Mouse (Mus musculus) stomach, embryonic 14.5 days (tissue): ENCODE measurements around the gene Gm813. TPM values are rescaled to one million over a fixed set of nuclear protein-coding genes. Genes with fewer than 3 reads are reported as not detected.

ENCODE experiments used
- ATAC-seq: fragments of 200-750 bp; cut with Nextera tagmentation; 2 replicates; pipeline ENCODE4 v1.8.0; 2017; ENCODE audit warnings: low read depth, moderate TSS enrichment; ENCODE audit not compliant: insufficient number of reproducible peaks, insufficient read depth, low FRiP score
- H3K27ac ChIP-seq: fragments of 300-500 bp; sonication (generic); 2 replicates; pipeline ENCODE4 v1.5.1; 2014; ENCODE audit warnings: mild to moderate bottlenecking, low read length, moderate library complexity, mixed read lengths
- H3K27me3 ChIP-seq: fragments of 300-500 bp; sonication (generic); 2 replicates; pipeline ENCODE4 v1.6.1; 2014; ENCODE audit warnings: low read length, control low read depth, mixed read lengths; ENCODE audit not compliant: control insufficient read depth, insufficient read depth
- H3K36me3 ChIP-seq: fragments of 300-500 bp; sonication (generic); 2 replicates; pipeline ENCODE4 v1.6.1; 2014; ENCODE audit warnings: mild to moderate bottlenecking, control low read depth, low read length, moderate library complexity, mixed read lengths; ENCODE audit not compliant: control insufficient read depth, insufficient read depth
- H3K4me1 ChIP-seq: fragments of 300-500 bp; sonication (generic); 2 replicates; pipeline ENCODE4 v1.6.1; 2014; ENCODE audit warnings: low read length, control low read depth, mixed read lengths; ENCODE audit not compliant: control insufficient read depth, insufficient read depth
- H3K4me2 ChIP-seq: fragments of 300-500 bp; sonication (generic); replicated peaks from 2 replicates; pipeline ENCODE4 v1.6.1; 2014; ENCODE audit warnings: low read depth, low read length, control low read depth
- H3K4me3 ChIP-seq: fragments of 300-500 bp; sonication (generic); 2 replicates; pipeline ENCODE4 v1.5.1; 2014; ENCODE audit warnings: low read depth, low read length, control low read depth
- H3K9ac ChIP-seq: fragments of 300-500 bp; sonication (generic); replicated peaks from 2 replicates; pipeline ENCODE4 v1.6.1; 2014; ENCODE audit warnings: low read depth, mild to moderate bottlenecking, control low read depth, low read length, moderate library complexity, mixed read lengths
- H3K9me3 ChIP-seq: fragments of 300-500 bp; sonication (generic); 2 replicates; pipeline ENCODE4 v1.6.1; 2016; ENCODE audit warnings: low read depth, low read length, control low read depth; ENCODE audit not compliant: control insufficient read depth
- WGBS: fragments of 180-500 bp; shearing (Covaris S2); extraction: QIAGEN DNeasy Blood & Tissue Kit; methylation state at CpG from one replicate; pipeline ENCODE4 v1.1.7; 2014; 5-methylcytosine and 5-hydroxymethylcytosine counted together
- polyA plus RNA-seq: library from polyadenylated mRNA; unstranded; fragments of >200 nt; fragmentation: Nextera tagmentation; extraction: Ambion mirVana; gene quantifications from 2 replicates; pipeline ENCODE4 v1.2.1, GENCODE M21; 2014

Gene Gm813
- polyA plus RNA-seq, 1 experiment from 2014 or later: not detected

DNA sequence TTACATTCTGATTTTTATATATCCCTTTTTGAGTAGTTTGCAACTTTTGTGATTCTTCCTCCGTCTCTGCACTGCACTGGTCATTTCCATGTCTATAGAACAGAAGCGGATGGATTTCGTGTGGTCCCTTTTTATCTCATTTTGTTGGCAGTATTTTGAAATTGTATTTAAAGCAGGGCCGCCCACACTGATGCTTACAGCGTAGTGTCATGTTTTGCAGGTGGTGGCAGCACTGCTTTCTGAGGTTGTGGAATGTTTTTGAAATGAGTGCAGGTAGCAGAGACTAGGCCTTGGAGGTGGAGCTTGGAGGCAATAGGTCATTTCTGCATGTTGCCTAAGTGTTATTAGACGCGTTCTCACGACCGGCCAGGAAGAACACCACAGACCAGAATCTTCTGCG lies 33.2 kb upstream of the Gm813 start:
- 95% methylated on average over 10 of the region's 10 CpGs for WGBS
- H3K4me3 ChIP-seq: no peak overlapping the region
- H3K9ac ChIP-seq: no peak overlapping the region
- no peak overlapping the region for H3K27ac ChIP-seq
- no peak overlapping the region for H3K4me2 ChIP-seq
- H3K4me1 ChIP-seq: no peaks in the 10 kb centered on the region
- H3K9me3 ChIP-seq: no peaks in the 10 kb centered on the region
- no peak for ATAC-seq
- no peaks in the 10 kb centered on the region for H3K36me3 ChIP-seq
- H3K27me3 ChIP-seq: no peaks in the 10 kb centered on the region

DNA sequence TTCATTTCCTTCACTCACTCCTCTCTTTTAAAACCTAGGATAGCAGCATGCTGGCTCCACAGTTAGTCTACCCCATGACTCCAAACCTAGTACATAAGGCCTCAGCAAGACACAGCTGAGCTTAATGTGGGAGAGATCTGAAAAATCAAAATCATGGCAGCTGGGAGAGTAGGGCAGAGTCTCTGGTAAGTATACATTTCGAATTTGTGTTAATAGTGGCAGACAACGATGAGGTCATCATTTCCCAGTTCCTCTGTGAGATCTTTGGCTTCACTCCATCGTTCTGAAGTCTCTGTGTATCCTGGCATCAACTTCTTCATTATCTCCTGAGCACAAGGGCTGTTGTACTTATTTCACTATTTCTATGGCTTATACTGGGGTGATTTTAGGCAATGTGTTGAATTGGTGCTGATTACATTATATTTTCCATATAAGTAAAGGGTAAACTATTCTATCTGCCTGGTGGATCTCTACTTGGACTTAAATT lies 22.0 kb upstream of the Gm813 start, which contains the start of gene E330017A01Rik:
TSS of gene E330017A01Rik (minus strand) at position 51 of the 487 bp plus-strand sequence.
- Histone ChIP-seq H3K36me3 (no peaks in the 10 kb centered on the region), H3K27ac (no peak within 1 kb of the TSS), H3K9me3 (no peaks in the 10 kb centered on the region), H3K9ac (no peak within 1 kb of the TSS), H3K4me3 (no peak within 1 kb of the TSS), H3K4me1 (no peaks in the 10 kb centered on the region), H3K27me3 (no peaks in the 10 kb centered on the region), H3K4me2 (no peak within 1 kb of the TSS)
- 73% methylated on average over 3 of the region's 3 CpGs for WGBS
- ATAC-seq: no peak

DNA sequence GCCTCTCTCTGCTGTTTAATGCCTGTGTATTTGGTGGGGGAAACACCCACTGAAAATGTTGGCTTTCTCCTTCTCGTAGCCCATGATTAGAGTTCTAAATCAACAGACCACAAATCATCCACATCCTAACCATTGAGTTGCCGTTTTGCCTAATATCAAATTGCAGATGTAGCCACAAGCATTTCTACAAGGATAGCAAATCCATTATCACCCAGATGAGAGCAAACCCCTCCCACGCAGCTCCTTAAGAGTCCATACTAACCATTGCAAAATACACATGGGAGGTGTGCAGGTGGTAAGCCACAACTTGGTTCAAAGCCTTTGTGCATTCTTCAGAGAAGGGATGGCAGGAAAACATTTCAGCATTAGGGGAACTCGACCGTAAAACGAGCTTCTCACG lies 21.2 kb upstream of the Gm813 start:
- Histone ChIP-seq H3K36me3 (no peaks in the 10 kb centered on the region), H3K4me3 (no peak overlapping the region), H3K9ac (no peak overlapping the region), H3K4me1 (no peaks in the 10 kb centered on the region), H3K27me3 (no peaks in the 10 kb centered on the region), H3K9me3 (no peaks in the 10 kb centered on the region), H3K4me2 (no peak overlapping the region), H3K27ac (no peak overlapping the region)
- whole genome bisulfite sequencing: 78% methylated on average over 7 of the region's 7 CpGs
- no peak for ATAC-seq

DNA sequence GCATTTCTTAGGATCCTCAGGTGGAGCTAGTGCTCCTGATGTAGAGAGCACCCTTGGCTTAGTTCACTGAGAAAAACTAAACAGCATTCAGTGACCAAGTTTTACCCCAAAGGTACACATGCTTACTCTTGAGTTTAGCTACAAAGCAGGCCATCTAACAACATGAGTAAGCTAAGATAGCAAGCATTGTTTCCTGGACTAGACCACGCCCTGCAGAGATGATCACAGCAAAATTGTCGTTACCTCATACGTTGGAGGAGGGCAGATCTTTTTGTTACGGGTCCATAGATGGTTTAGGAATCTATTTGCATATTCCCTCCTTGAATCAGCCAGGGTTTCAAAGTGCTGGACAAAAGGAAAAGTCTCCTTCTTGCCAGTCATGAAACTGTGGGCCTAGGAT lies 20.7 kb upstream of the Gm813 start:
- Histone ChIP-seq H3K9ac (no peak overlapping the region), H3K27me3 (no peaks in the 10 kb centered on the region), H3K4me3 (no peak overlapping the region), H3K36me3 (no peaks in the 10 kb centered on the region), H3K4me2 (no peak overlapping the region), H3K9me3 (no peaks in the 10 kb centered on the region), H3K27ac (no peak overlapping the region), H3K4me1 (no peaks in the 10 kb centered on the region)
- no peak for ATAC-seq
- WGBS: 84% methylated on average over 4 of the region's 4 CpGs

DNA sequence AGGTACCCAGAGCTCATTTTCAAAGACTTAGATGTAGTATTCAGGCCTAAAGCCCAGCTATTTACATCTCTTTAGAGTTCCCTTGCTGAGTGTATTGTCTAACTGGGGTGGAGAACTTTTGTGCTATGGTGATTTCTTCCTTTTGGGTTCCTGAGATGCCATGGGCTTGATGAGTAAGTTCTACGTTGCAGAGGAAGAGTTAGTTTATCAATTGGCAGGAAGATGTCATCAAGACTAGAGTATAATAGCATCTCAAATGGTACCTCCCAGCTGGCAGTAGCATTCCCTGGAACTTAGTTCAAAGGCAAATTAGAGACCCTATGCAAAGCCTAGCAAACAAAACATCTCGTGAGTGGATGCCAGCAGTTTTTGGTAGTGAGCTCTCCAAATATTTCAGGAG lies 19.1 kb upstream of the Gm813 start:
- Histone ChIP-seq H3K4me1 (no peaks in the 10 kb centered on the region), H3K4me2 (no peak overlapping the region), H3K9ac (no peak overlapping the region), H3K27ac (no peak overlapping the region), H3K27me3 (no peaks in the 10 kb centered on the region), H3K36me3 (no peaks in the 10 kb centered on the region), H3K4me3 (no peak overlapping the region), H3K9me3 (no peaks in the 10 kb centered on the region)
- WGBS: 47% methylated on average over 2 of the region's 2 CpGs
- no peak for ATAC-seq

DNA sequence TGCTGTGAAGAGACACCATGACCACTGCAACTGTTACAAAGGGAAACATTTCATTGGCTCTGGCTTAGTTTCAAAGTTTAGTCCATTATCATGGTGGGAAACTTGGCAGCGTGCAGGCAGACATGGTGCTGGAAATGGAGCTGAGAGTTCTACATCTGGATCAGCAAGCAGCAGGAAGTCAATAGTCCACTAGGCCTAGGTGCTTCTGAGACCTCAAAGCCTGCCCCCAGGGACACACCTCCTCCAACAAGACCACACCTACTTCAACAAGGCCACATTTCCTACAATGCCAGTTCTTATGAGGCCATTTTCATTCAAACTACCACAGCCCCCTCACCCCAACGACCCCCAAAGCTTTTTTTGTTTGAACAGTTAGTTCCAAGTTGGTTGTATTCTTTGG lies 13.0 kb upstream of the Gm813 start:
- Histone ChIP-seq H3K36me3 (no peaks in the 10 kb centered on the region), H3K27ac (no peak overlapping the region), H3K9ac (no peak overlapping the region), H3K27me3 (no peaks in the 10 kb centered on the region), H3K4me2 (no peak overlapping the region), H3K4me3 (no peak overlapping the region), H3K9me3 (no peaks in the 10 kb centered on the region), H3K4me1 (no peaks in the 10 kb centered on the region)
- no peak for ATAC-seq
- 70% methylated on average over 2 of the region's 2 CpGs for WGBS

DNA sequence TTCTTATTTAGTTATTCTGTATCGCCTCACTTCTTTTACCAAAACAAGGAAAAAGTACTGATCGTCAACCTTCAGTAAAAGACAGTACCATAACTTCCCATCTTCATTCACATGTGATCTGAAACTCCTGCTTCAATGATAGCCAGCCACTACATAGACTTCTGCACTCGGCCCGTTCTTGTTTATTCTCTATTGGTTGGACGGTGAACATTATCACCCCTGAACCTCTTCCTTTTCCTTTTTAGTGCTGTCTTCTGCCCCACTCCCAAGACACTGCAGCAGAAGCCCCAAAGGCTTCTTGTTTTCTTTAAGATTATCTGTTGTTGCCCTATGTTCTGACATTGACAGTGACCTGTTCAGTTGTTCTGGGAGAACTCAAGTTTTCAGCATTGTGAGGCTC lies 12.2 kb upstream of the Gm813 start:
- Histone ChIP-seq H3K9ac (no peak overlapping the region), H3K27ac (no peak overlapping the region), H3K4me2 (no peak overlapping the region), H3K36me3 (no peaks in the 10 kb centered on the region), H3K4me1 (no peaks in the 10 kb centered on the region), H3K9me3 (no peaks in the 10 kb centered on the region), H3K4me3 (no peak overlapping the region), H3K27me3 (no peaks in the 10 kb centered on the region)
- 92% methylated on average over 5 of the region's 5 CpGs for WGBS
- ATAC-seq: no peak

DNA sequence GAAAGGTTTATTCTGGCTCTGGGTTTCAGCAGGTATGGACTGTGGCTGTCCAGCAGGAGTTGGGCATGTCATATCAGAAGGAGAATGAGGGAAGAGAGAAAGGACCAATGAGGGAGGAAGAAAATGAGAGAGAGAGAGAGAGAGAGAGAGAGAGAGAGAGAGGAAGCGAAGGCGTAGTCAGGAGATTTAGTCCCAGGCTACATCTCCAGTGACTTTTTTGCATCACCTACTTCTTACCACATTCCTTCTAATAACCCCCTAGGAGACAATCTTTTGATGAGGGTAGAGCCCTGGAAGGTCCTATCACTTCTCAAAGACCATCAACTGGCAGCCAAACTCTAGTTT lies 11.5 kb upstream of the Gm813 start:
- Histone ChIP-seq H3K4me3 (no peak overlapping the region), H3K9me3 (no peaks in the 10 kb centered on the region), H3K9ac (no peak overlapping the region), H3K36me3 (no peaks in the 10 kb centered on the region), H3K4me2 (no peak overlapping the region), H3K27ac (no peak overlapping the region), H3K27me3 (no peaks in the 10 kb centered on the region), H3K4me1 (no peaks in the 10 kb centered on the region)
- ATAC-seq: no peak
- WGBS: 100% methylated on average over 2 of the region's 2 CpGs

DNA sequence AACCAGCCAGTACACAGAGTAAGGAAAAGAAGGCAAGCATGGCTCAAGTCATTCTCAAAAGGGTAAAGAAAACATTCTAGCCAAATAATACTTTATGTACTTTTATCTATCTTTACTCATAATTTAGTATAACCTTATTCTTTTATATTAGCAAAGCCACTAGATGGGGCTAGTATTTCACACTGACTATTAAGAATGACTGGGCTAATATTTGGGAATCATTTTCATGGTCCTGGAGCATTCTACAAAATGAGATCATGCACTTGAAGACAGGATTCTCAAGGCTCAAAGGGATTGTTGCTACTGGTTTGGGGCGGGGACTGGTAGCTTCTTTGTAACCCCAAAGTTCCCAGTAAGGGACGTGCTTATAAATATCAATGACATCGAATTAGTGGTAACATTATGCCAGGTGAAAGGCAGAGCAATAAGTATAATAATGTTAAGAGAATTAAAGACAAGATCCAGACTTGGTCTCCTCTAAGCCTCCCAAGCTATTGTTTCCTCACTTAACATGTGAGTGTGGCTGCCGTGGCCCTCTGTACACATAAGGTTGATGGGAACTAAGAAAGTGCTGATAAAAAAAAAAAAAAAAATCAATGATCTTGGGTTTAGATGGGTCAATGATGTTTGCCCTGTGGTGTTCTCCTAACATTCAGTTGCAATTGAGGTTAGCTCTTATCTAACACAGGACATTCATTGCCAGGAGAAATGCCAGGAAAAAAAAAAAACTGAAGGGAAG lies 11.0 kb upstream of the Gm813 start:
- Histone ChIP-seq H3K4me2 (no peak overlapping the region), H3K9me3 (no peaks in the 10 kb centered on the region), H3K27ac (no peak overlapping the region), H3K9ac (no peak overlapping the region), H3K4me3 (no peak overlapping the region), H3K27me3 (no peaks in the 10 kb centered on the region), H3K4me1 (no peaks in the 10 kb centered on the region), H3K36me3 (no peaks in the 10 kb centered on the region)
- 85% methylated on average over 4 of the region's 4 CpGs for WGBS
- no peak for ATAC-seq
